Mouse (Mus musculus) thymus, postnatal 25 days (tissue): ENCODE results near the gene Best2.

Experiments
- DNase-seq: peaks from one replicate; pipeline ENCODE4 v3.0.0; 2022

Best2 gene

GRCm38 (mm10) chr8:85014431-85014830 is at the start of gene Best2:
TSS of gene Best2 (minus strand) at chr8:85014531.
- no peak for DNase-seq

GRCm38 (mm10) chr8:85062603-85063002 is 48.3 kb upstream of the Best2 start:
- no peak for DNase-seq

GRCm38 (mm10) chr8:85059879-85060616 is 45.7 kb upstream of the Best2 start, which contains the start of gene Fbxw9:
TSS of gene Fbxw9 (plus strand) at chr8:85060055.
- DNase-seq = peak; percentile 84

GRCm38 (mm10) chr8:85057367-85057766 is 43.0 kb upstream of the Best2 start:
- no peak for DNase-seq

- no peak for DNase-seq
These were observed 29.3 kb upstream of the Best2 start for GRCm38 (mm10) chr8:85043619-85044018.

GRCm38 (mm10) chr8:85037681-85038531 is 23.6 kb upstream of the Best2 start:
- peak; percentile 79 for DNase-seq

GRCm38 (mm10) chr8:85037366-85037680 is 23.0 kb upstream of the Best2 start:
- no peak for DNase-seq

- DNase-seq = peak; percentile 83
These were observed 22.5 kb upstream of the Best2 start, which contains the start of gene Tnpo2 for GRCm38 (mm10) chr8:85036718-85037365. TSS of gene Tnpo2 (plus strand) at chr8:85036915.

GRCm38 (mm10) chr8:85036381-85036717 is 22.0 kb upstream of the Best2 start:
- DNase-seq = no peak

GRCm38 (mm10) chr8:85035728-85036310 is 21.5 kb upstream of the Best2 start:
- peak; percentile 27 for DNase-seq

GRCm38 (mm10) chr8:85035165-85035727 is 20.9 kb upstream of the Best2 start:
- DNase-seq = no peak

GRCm38 (mm10) chr8:85034764-85035163 is 20.4 kb upstream of the Best2 start:
- peak; percentile 81 for DNase-seq

- no peak for DNase-seq
These were observed 19.5 kb upstream of the Best2 start for GRCm38 (mm10) chr8:85033867-85034266.

- no peak for DNase-seq
These were observed 18.4 kb upstream of the Best2 start for GRCm38 (mm10) chr8:85032622-85033311.

- DNase-seq = no peak
These were observed 14.9 kb upstream of the Best2 start for GRCm38 (mm10) chr8:85029271-85029670.

GRCm38 (mm10) chr8:85027922-85028321 is 13.6 kb upstream of the Best2 start:
- DNase-seq = no peak

- no peak for DNase-seq
These were observed 13.2 kb upstream of the Best2 start for GRCm38 (mm10) chr8:85027516-85027855.

- peak; percentile 94 for DNase-seq
These were observed 12.6 kb upstream of the Best2 start, which contains the start of gene Trir for GRCm38 (mm10) chr8:85026670-85027515. TSS of gene Trir (plus strand) at chr8:85026823.

GRCm38 (mm10) chr8:85025098-85025932 is 11.0 kb upstream of the Best2 start, which contains the start of gene Asna1:
TSS of gene Asna1 (minus strand) at chr8:85025281.
- peak; percentile 84 for DNase-seq

- no peak for DNase-seq
These were observed 9.5 kb upstream of the Best2 start for GRCm38 (mm10) chr8:85023846-85024245.
